Mouse (Mus musculus) forebrain, embryonic 15.5 days (tissue): ENCODE results near the gene Necab3. TPM values are rescaled to one million over a fixed set of nuclear protein-coding genes. Genes with fewer than 3 reads are reported as not detected.
A peak's percentile ranks its signal among the peaks of the same experiment; 100 is the strongest.

Source experiments
- ATAC-seq: fragments of 200-750 bp; cut with Nextera tagmentation; replicated peaks from 2 replicates; pipeline ENCODE4 v1.8.0; 2017; ENCODE audit warnings: mild to moderate bottlenecking, moderate TSS enrichment, moderate library complexity
- H3K27ac ChIP-seq: fragments of 300-500 bp; sonication (generic); replicated peaks from 2 replicates; pipeline ENCODE4 v1.5.1; 2015; ENCODE audit warnings: mild to moderate bottlenecking, inconsistent platforms
- H3K27me3 ChIP-seq: fragments of 300-500 bp; sonication (generic); 2 replicates; pipeline ENCODE4 v1.6.1; 2015; ENCODE audit warnings: inconsistent platforms
- H3K36me3 ChIP-seq: fragments of 300-500 bp; sonication (generic); 2 replicates; pipeline ENCODE4 v1.6.1; 2015; ENCODE audit warnings: mild to moderate bottlenecking, inconsistent platforms
- H3K4me1 ChIP-seq: fragments of 300-500 bp; sonication (generic); 2 replicates; pipeline ENCODE4 v1.6.1; 2015; ENCODE audit warnings: inconsistent platforms
- H3K4me2 ChIP-seq: fragments of 300-500 bp; sonication (generic); replicated peaks from 2 replicates; pipeline ENCODE4 v1.6.1; 2015; ENCODE audit warnings: mild to moderate bottlenecking, inconsistent platforms
- H3K4me3 ChIP-seq: fragments of 300-500 bp; sonication (generic); 2 replicates; pipeline ENCODE4 v1.5.1; 2015; ENCODE audit warnings: mild to moderate bottlenecking, inconsistent platforms
- H3K9ac ChIP-seq: fragments of 300-500 bp; sonication (generic); replicated peaks from 2 replicates; pipeline ENCODE4 v1.6.1; 2015; ENCODE audit warnings: mild to moderate bottlenecking, inconsistent platforms
- H3K9me3 ChIP-seq: fragments of 300-500 bp; sonication (generic); 2 replicates; pipeline ENCODE4 v1.6.1; 2016; ENCODE audit warnings: inconsistent platforms
- WGBS: fragments of 180-500 bp; shearing (Covaris S2); methylation state at CpG from one replicate; pipeline ENCODE4 v1.1.7; 2015; ENCODE audit warnings: mixed read lengths; 5-methylcytosine and 5-hydroxymethylcytosine counted together
- polyA plus RNA-seq: library from polyadenylated mRNA; unstranded; fragments of >200 nt; fragmentation: Nextera tagmentation; extraction: Ambion mirVana; gene quantifications from 2 replicates; pipeline ENCODE4 v1.2.1, GENCODE M21; 2015

Gene Necab3
- polyA plus RNA-seq, 1 experiment from 2014 or later: 22.2 TPM

DNA sequence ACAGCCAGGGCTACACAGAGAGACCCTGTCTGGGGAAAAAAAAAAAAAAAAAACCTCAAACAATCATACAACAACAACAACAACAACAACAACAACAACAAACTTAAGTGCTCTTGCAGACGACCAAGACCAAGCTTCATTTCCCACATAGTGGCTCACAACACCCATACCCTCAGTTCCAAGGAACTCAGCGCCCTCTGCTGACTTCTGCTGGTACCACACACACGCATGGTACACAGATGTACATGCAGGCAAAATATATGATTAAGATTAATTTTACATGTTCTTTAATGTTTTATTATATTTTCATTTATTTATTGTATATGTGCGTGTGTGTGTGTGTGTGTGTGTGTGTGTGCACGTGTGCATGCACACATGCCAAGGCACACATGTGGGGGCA lies 27.7 kb upstream of the Necab3 start:
- no peak for ATAC-seq
- WGBS: 80% methylated on average over 5 of the region's 5 CpGs
- H3K4me2 ChIP-seq: no peak overlapping the region
- H3K27ac ChIP-seq: no peak overlapping the region
- peaks cover 32% of the 10 kb centered on the region for H3K4me1 ChIP-seq
- no peaks in the 10 kb centered on the region for H3K27me3 ChIP-seq
- H3K4me3 ChIP-seq: no peak overlapping the region
- H3K9ac ChIP-seq: no peak overlapping the region
- no peaks in the 10 kb centered on the region for H3K36me3 ChIP-seq
- H3K9me3 ChIP-seq: no peaks in the 10 kb centered on the region

DNA sequence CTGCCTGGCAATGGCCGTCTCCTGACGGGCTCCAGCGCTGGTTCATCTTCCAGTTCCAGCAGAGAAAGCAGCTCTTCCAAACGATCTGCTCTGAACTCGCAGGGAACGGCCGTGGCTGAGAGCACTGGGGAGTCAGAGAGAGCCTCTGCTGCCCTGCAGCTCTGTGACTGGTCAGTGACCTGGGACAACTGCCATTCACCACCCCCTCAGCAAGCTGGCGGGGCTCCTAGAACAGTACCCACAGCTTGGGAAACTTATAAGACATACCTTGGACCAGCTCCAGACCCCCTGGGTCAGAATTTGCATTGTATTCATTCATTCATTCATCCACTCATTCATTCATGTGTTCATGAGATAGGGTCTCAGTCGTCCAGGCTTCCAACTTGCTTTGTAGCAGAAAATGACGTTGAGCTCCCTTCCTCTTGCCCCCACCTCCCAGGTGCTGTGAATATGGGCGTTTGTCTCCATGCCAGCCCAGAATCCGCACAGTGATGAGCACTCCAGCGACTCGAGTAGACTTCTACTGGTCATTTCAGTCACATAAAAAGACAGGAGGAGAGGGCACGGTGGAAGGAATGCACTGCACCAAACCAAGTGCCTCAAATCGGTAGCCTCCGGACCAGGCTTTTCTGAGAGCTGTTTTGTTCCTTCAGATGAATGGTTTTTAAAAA lies 26.4 kb upstream of the Necab3 start:
- Histone ChIP-seq H3K4me1 (peaks cover 32% of the 10 kb centered on the region), H3K36me3 (no peaks in the 10 kb centered on the region), H3K4me2 (no peak overlapping the region), H3K27ac (peak overlapping the region; percentile 88), H3K4me3 (no peak overlapping the region), H3K9ac (peak overlapping the region; percentile 16; the same call in 1 of the 2 replicates), H3K27me3 (no peaks in the 10 kb centered on the region), H3K9me3 (no peaks in the 10 kb centered on the region)
- ATAC-seq: no peak
- WGBS: 49% methylated on average over 17 of the region's 17 CpGs

GRCm38 (mm10) chr2:154583906-154584872 lies 25.5 kb upstream of the Necab3 start:
- H3K36me3 ChIP-seq: no peaks in the 10 kb centered on the region
- no peak overlapping the region for H3K4me3 ChIP-seq
- H3K9me3 ChIP-seq: no peaks in the 10 kb centered on the region
- no peaks in the 10 kb centered on the region for H3K27me3 ChIP-seq
- H3K9ac ChIP-seq: no peak overlapping the region
- WGBS: 43% methylated on average over 15 of the region's 15 CpGs
- peak overlapping the region; percentile 0; the same call in 1 of the 2 replicates for H3K4me2 ChIP-seq
- ATAC-seq: peak; percentile 95
- peak overlapping the region; percentile 88 for H3K27ac ChIP-seq
- H3K4me1 ChIP-seq: peaks cover 32% of the 10 kb centered on the region

- H3K4me3 ChIP-seq: no peak overlapping the region
- no peak overlapping the region for H3K9ac ChIP-seq
- H3K4me2 ChIP-seq: no peak overlapping the region
- no peaks in the 10 kb centered on the region for H3K36me3 ChIP-seq
- 97% methylated on average over 1 of the region's 1 CpGs for WGBS
- peaks cover 44% of the 10 kb centered on the region for H3K4me1 ChIP-seq
- no peaks in the 10 kb centered on the region for H3K27me3 ChIP-seq
- H3K9me3 ChIP-seq: no peaks in the 10 kb centered on the region
- no peak overlapping the region for H3K27ac ChIP-seq
- no peak for ATAC-seq
These were observed 22.7 kb upstream of the Necab3 start for GRCm38 (mm10) chr2:154581421-154581820.

DNA sequence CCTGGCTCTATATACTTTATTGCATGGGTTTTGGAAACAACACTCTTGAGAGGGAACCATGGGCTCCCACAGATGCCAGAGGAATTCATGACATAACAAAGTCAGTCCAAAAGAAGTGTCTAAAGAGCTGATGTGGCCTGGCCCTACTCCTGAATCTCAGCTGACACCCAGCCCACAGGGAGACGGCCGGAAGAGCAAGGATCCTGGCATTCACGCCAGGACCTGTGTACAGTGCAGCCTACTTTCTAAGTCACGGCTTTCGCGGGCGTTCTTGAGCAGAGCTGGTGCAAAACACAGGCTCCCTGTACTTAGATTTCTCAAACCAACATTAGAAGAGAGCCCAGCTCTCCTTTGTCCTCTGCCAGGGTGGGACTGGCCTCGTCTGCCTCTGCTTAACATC lies 21.9 kb upstream of the Necab3 start:
- no peak overlapping the region for H3K9ac ChIP-seq
- H3K27ac ChIP-seq: no peak overlapping the region; the same call in 1 of the 2 replicates
- 76% methylated on average over 8 of the region's 8 CpGs for WGBS
- H3K4me2 ChIP-seq: no peak overlapping the region
- no peaks in the 10 kb centered on the region for H3K36me3 ChIP-seq
- peaks cover 40% of the 10 kb centered on the region for H3K4me1 ChIP-seq
- no peaks in the 10 kb centered on the region for H3K9me3 ChIP-seq
- no peak for ATAC-seq
- no peaks in the 10 kb centered on the region for H3K27me3 ChIP-seq
- H3K4me3 ChIP-seq: no peak overlapping the region

DNA sequence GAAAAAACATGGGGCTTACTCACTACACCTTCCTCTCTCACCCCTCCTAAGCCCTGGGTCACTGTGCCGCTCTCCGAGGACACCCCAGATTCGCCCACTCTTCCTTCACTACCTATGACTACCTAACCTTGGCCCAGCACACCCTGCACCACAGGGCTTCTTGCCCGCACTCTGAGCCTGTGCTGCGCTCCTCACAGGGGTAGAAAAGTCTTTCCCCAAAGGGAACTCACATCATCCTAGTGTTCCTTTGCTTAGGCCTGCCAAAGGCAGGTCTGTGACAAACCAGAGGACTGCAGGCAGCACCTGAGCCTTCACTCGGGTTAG lies 19.0 kb upstream of the Necab3 start:
- ATAC-seq: 0 out of 2 replicates have a peak, but pooled peaks have one; percentile 23

GRCm38 (mm10) chr2:154576876-154577743 lies 18.4 kb upstream of the Necab3 start:
- 30% methylated on average over 12 of the region's 12 CpGs for WGBS
- ATAC-seq: peak; percentile 29; the same call in 1 of the 2 replicates

More for the DNA sequence above, 19.0 kb upstream of the Necab3 start:
- H3K4me1 ChIP-seq: peaks cover 12% of the 10 kb centered on the region
- no peaks in the 10 kb centered on the region for H3K36me3 ChIP-seq
- H3K4me2 ChIP-seq: no peak overlapping the region
- no peaks in the 10 kb centered on the region for H3K9me3 ChIP-seq
- WGBS: 78% methylated on average over 6 of the region's 6 CpGs
- no peak overlapping the region for H3K4me3 ChIP-seq
- H3K27me3 ChIP-seq: no peaks in the 10 kb centered on the region
- no peak overlapping the region for H3K9ac ChIP-seq
- H3K27ac ChIP-seq: no peak overlapping the region

DNA sequence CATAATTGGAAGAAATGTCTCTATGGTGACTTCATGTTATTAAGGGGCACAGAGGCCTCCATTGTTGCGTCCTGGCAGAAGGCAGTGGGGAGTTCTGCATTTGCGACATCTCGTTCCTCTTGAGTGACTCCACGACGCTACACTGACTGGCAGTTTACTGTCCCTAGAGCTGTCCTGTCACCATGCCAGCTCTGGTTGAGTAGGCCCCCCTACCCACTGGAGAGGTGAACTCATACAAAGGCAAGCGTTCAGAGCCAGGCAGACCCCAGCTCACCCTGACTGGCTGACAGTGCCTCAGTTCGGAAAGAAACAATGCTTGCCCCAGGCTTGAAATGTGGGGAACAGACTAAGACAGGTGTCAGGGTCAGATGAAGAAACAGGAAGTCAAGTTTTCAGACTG lies 15.6 kb upstream of the Necab3 start:
- H3K4me2 ChIP-seq: no peak overlapping the region
- H3K4me1 ChIP-seq: peaks cover 22% of the 10 kb centered on the region
- H3K4me3 ChIP-seq: no peak overlapping the region
- no peak overlapping the region for H3K27ac ChIP-seq
- no peak overlapping the region for H3K9ac ChIP-seq
- H3K27me3 ChIP-seq: no peaks in the 10 kb centered on the region
- WGBS: 32% methylated on average over 7 of the region's 7 CpGs
- H3K36me3 ChIP-seq: no peaks in the 10 kb centered on the region
- no peaks in the 10 kb centered on the region for H3K9me3 ChIP-seq
- ATAC-seq: no peak

More at GRCm38 (mm10) chr2:154576876-154577743, 18.4 kb upstream of the Necab3 start:
- Histone ChIP-seq H3K36me3 (no peaks in the 10 kb centered on the region), H3K9ac (no peak overlapping the region), H3K9me3 (no peaks in the 10 kb centered on the region), H3K27me3 (no peaks in the 10 kb centered on the region), H3K4me2 (no peak overlapping the region), H3K4me1 (peaks cover 12% of the 10 kb centered on the region), H3K4me3 (no peak overlapping the region), H3K27ac (peak overlapping the region; percentile 25; the same call in 1 of the 2 replicates)

- no peak overlapping the region for H3K27ac ChIP-seq
- H3K4me2 ChIP-seq: no peak overlapping the region
- H3K9ac ChIP-seq: no peak overlapping the region
- no peaks in the 10 kb centered on the region for H3K27me3 ChIP-seq
- no peaks in the 10 kb centered on the region for H3K9me3 ChIP-seq
- H3K36me3 ChIP-seq: no peaks in the 10 kb centered on the region
- 81% methylated on average over 3 of the region's 3 CpGs for WGBS
- H3K4me3 ChIP-seq: no peak overlapping the region
- H3K4me1 ChIP-seq: peaks cover 35% of the 10 kb centered on the region
- ATAC-seq: no peak
These were observed 14.3 kb upstream of the Necab3 start for GRCm38 (mm10) chr2:154572996-154573395.

- no peaks in the 10 kb centered on the region for H3K27me3 ChIP-seq
- H3K27ac ChIP-seq: 0 out of 2 replicates have a peak overlapping the region, but pooled peaks have one; percentile 35
- WGBS: 78% methylated on average over 8 of the region's 8 CpGs
- no peak overlapping the region for H3K9ac ChIP-seq
- no peak overlapping the region for H3K4me2 ChIP-seq
- no peaks in the 10 kb centered on the region for H3K36me3 ChIP-seq
- no peak for ATAC-seq
- H3K4me1 ChIP-seq: peaks cover 35% of the 10 kb centered on the region
- no peak overlapping the region for H3K4me3 ChIP-seq
- no peaks in the 10 kb centered on the region for H3K9me3 ChIP-seq
These were observed 13.3 kb upstream of the Necab3 start for GRCm38 (mm10) chr2:154571976-154572375.

DNA sequence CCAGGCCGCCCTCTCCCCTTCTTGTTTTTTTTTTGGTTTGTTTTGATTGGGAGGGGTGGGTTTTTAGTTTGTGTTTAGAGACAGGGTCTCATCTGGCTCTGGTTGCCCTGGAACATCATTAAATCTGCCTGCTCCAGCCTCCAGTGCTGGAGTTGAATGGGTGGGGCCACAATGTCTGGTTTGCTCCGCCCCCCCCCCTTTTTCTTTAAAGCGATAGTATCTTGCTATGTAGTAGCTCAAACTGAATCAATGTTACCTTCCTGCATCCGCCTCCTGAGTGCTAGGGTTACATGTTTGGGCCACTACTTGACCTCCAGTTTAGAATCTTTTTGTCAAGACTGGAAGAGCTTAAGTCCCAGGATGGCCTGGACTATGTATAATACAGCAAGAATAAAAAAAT lies 12.6 kb upstream of the Necab3 start:
- ATAC-seq: no peak
- Histone ChIP-seq H3K27ac (no peak overlapping the region), H3K4me3 (no peak overlapping the region), H3K36me3 (no peaks in the 10 kb centered on the region), H3K9me3 (no peaks in the 10 kb centered on the region), H3K27me3 (no peaks in the 10 kb centered on the region), H3K4me1 (peaks cover 39% of the 10 kb centered on the region), H3K4me2 (no peak overlapping the region), H3K9ac (no peak overlapping the region)
- WGBS: 87% methylated on average over 4 of the region's 4 CpGs
